Mouse (Mus musculus) E14TG2a.4 (cell line): Measurements from ENCODE around the gene Acsm5.

Experiments
- CTCF ChIP-seq: conservative IDR thresholded peaks from 2 replicates; pipeline ENCODE4 v1.5.1; 2014; ENCODE audit warnings: low read length
- NANOG ChIP-seq: IDR thresholded peaks from 2 replicates; pipeline ENCODE4 v1.6.1; 2014; ENCODE audit warnings: borderline replicate concordance, low read length, mixed read lengths
- POU5F1 ChIP-seq: IDR thresholded peaks from 2 replicates; pipeline ENCODE4 v1.6.1; 2014; ENCODE audit warnings: low read length, borderline replicate concordance

GRCm38 (mm10) chr7:119523389-119523788 is 4.1 kb downstream of the Acsm5 start, which contains the start of gene Pdilt:
- TF ChIP-seq CTCF, result no peak
- TF ChIP-seq POU5F1, result no peak
- no peak for TF ChIP-seq NANOG
